Mouse (Mus musculus) limb, embryonic 10.5 days (tissue): ENCODE data around the gene Shank3. TPM values are rescaled to one million over a fixed set of nuclear protein-coding genes. Genes with fewer than 3 reads are reported as not detected.

Experiments used
- DNase-seq: peaks from one replicate; pipeline ENCODE4 v3.0.0-alpha.2; 2017; ENCODE audit warnings: low spot score
- H3K27ac ChIP-seq: fragments of 300-500 bp; sonication (generic); 2 replicates; pipeline ENCODE4 v1.5.1; 2016; ENCODE audit warnings: mild to moderate bottlenecking
- H3K27me3 ChIP-seq: fragments of 300-500 bp; sonication (generic); 2 replicates; pipeline ENCODE4 v1.6.1; 2016; ENCODE audit warnings: low read depth, mild to moderate bottlenecking; ENCODE audit not compliant: poor library complexity, severe bottlenecking
- H3K36me3 ChIP-seq: fragments of 300-500 bp; sonication (generic); 2 replicates; pipeline ENCODE4 v1.6.1; 2016; ENCODE audit warnings: mild to moderate bottlenecking, moderate library complexity
- H3K4me1 ChIP-seq: fragments of 300-500 bp; sonication (generic); 2 replicates; pipeline ENCODE4 v1.6.1; 2016
- H3K4me3 ChIP-seq: fragments of 300-500 bp; sonication (generic); 2 replicates; pipeline ENCODE4 v1.5.1; 2016; ENCODE audit warnings: mild to moderate bottlenecking, moderate library complexity
- H3K9me3 ChIP-seq: fragments of 300-500 bp; sonication (generic); replicated peaks from 2 replicates; pipeline ENCODE4 v1.6.1; 2016; ENCODE audit warnings: mild to moderate bottlenecking
- WGBS: fragments of 180-500 bp; shearing (Covaris S2); methylation state at CpG from one replicate; pipeline ENCODE4 v1.1.7; 2016; 5-methylcytosine and 5-hydroxymethylcytosine counted together
- polyA plus RNA-seq: library from polyadenylated mRNA; unstranded; fragments of >200 nt; fragmentation: Nextera tagmentation; extraction: Ambion mirVana; gene quantifications from 2 replicates; pipeline ENCODE4 v1.2.1, GENCODE M21; 2016

Gene Shank3
- polyA plus RNA-seq, 1 experiment from 2014 or later: 2.8 TPM

- 0 out of 2 replicates have a peak, but pooled peaks cover 2% of the 10 kb centered on the region for H3K36me3 ChIP-seq
- no peaks in the 10 kb centered on the region for H3K9me3 ChIP-seq
- DNase-seq: no peak
- peaks cover 20% of the 10 kb centered on the region for H3K27me3 ChIP-seq
- H3K27ac ChIP-seq: no peak overlapping the region
- 93% methylated on average over 5 of the region's 5 CpGs for WGBS
- peaks cover 15% of the 10 kb centered on the region for H3K4me1 ChIP-seq
- H3K4me3 ChIP-seq: no peak overlapping the region
Observed at GRCm38 (mm10) chr15:89531399-89531798, 32.0 kb downstream of the Shank3 start.

- WGBS: 25% methylated on average over 29 of the region's 29 CpGs
- Histone ChIP-seq H3K27ac (peak overlapping the region; percentile 74), H3K4me1 (peaks cover 15% of the 10 kb centered on the region)
Observed at GRCm38 (mm10) chr15:89532026-89532923, 32.9 kb downstream of the Shank3 start.

GRCm38 (mm10) chr15:89532924-89533842 lies 33.8 kb downstream of the Shank3 start:
- no peak for DNase-seq

More at GRCm38 (mm10) chr15:89532026-89532923, 32.9 kb downstream of the Shank3 start:
- H3K27me3 ChIP-seq: peaks cover 20% of the 10 kb centered on the region
- no peaks in the 10 kb centered on the region for H3K9me3 ChIP-seq
- H3K4me3 ChIP-seq: peak overlapping the region; percentile 45
- peak; percentile 84 for DNase-seq
- 0 out of 2 replicates have a peak, but pooled peaks cover 2% of the 10 kb centered on the region for H3K36me3 ChIP-seq

GRCm38 (mm10) chr15:89533843-89534207 lies 34.4 kb downstream of the Shank3 start:
- no peak overlapping the region for H3K27ac ChIP-seq
- H3K9me3 ChIP-seq: no peaks in the 10 kb centered on the region
- no peak overlapping the region for H3K4me3 ChIP-seq
- no peak for DNase-seq
- WGBS: 91% methylated on average over 10 of the region's 10 CpGs
- 0 out of 2 replicates have a peak, but pooled peaks cover 2% of the 10 kb centered on the region for H3K36me3 ChIP-seq
- peaks cover 20% of the 10 kb centered on the region for H3K27me3 ChIP-seq
- peaks cover 15% of the 10 kb centered on the region for H3K4me1 ChIP-seq

More at GRCm38 (mm10) chr15:89532924-89533842, 33.8 kb downstream of the Shank3 start:
- peak overlapping the region; percentile 45 for H3K4me3 ChIP-seq
- peak overlapping the region; percentile 74 for H3K27ac ChIP-seq
- H3K36me3 ChIP-seq: 0 out of 2 replicates have a peak, but pooled peaks cover 2% of the 10 kb centered on the region
- no peaks in the 10 kb centered on the region for H3K9me3 ChIP-seq
- WGBS: 77% methylated on average over 23 of the region's 23 CpGs
- H3K27me3 ChIP-seq: peaks cover 20% of the 10 kb centered on the region
- peaks cover 15% of the 10 kb centered on the region for H3K4me1 ChIP-seq

DNA sequence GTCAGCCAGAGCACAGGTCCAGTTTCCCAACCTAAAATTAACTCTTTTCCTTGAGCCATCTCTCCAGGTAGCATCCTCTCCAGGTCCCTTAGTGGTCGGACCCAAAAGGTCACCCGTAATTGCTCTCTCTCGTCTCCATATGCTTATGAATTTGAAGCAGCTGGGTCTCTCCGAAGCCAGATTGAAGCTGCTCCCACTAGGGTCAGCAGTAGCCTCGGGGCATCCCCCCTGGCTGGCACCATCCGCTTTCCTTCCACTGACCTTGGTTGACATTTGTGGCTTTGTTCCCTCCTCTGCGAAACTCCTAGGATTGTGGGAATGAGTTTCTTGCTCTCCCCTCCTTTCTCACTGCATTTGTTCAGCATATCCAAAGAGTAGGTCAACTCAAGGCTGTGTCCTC lies 44.7 kb downstream of the Shank3 start:
- H3K27ac ChIP-seq: no peak overlapping the region
- no peak for DNase-seq
- H3K27me3 ChIP-seq: peaks cover 38% of the 10 kb centered on the region
- peaks cover 41% of the 10 kb centered on the region for H3K36me3 ChIP-seq
- H3K9me3 ChIP-seq: no peaks in the 10 kb centered on the region
- WGBS: 84% methylated on average over 7 of the region's 7 CpGs
- peaks cover 19% of the 10 kb centered on the region for H3K4me1 ChIP-seq
- H3K4me3 ChIP-seq: no peak overlapping the region

DNA sequence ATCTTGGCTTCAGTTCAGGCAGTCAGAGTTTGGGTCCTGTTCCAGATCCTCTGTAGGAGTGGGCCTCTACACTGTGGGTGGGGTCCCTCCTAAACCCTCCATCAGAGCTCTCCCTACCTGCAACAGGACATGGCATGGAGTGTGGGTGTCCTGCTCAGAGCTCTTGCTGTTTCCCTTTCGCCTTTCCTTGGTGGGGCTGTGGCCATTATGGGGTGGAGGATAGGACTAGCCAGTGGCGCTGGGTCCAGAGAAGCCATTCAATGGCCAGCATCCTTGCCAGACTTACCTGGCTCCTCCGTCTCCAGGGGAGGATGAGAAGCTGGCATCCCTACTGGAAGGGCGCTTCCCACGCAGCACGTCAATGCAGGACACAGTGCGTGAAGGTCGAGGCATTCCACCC lies 47.9 kb downstream of the Shank3 start:
- H3K27me3 ChIP-seq: peaks cover 48% of the 10 kb centered on the region

DNA sequence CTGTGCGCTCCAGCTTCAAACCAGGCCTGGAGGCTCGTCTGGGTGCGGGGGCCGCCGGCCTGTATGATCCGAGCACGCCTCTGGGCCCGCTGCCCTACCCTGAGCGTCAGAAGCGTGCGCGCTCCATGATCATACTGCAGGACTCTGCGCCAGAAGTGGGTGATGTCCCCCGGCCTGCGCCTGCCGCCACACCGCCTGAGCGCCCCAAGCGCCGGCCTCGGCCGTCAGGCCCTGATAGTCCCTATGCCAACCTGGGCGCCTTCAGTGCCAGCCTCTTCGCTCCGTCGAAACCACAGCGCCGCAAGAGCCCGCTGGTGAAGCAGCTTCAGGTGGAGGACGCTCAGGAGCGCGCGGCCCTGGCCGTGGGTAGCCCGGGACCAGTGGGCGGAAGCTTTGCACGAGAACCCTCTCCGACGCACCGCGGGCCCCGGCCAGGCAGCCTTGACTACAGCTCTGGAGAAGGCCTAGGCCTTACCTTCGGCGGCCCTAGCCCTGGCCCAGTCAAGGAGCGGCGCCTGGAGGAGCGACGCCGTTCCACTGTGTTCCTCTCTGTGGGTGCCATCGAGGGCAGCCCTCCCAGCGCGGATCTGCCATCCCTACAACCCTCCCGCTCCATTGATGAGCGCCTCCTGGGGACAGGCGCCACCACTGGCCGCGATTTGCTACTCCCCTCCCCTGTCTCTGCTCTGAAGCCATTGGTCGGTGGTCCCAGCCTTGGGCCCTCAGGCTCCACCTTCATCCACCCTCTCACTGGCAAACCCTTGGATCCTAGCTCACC lies 48.6 kb downstream of the Shank3 start:
- H3K36me3 ChIP-seq: peaks cover 48% of the 10 kb centered on the region
- H3K4me3 ChIP-seq: peak overlapping the region; percentile 51
- peak; percentile 75 for DNase-seq
- 7% methylated on average over 58 of the region's 58 CpGs for WGBS
- peak overlapping the region; percentile 63 for H3K27ac ChIP-seq
- peaks cover 48% of the 10 kb centered on the region for H3K27me3 ChIP-seq
- no peaks in the 10 kb centered on the region for H3K9me3 ChIP-seq
- peaks cover 19% of the 10 kb centered on the region for H3K4me1 ChIP-seq

More for the DNA sequence above, 47.9 kb downstream of the Shank3 start:
- H3K4me1 ChIP-seq: peaks cover 19% of the 10 kb centered on the region
- peaks cover 50% of the 10 kb centered on the region for H3K36me3 ChIP-seq
- H3K9me3 ChIP-seq: no peaks in the 10 kb centered on the region
- 0 out of 2 replicates have a peak overlapping the region, but pooled peaks have one; percentile 63 for H3K27ac ChIP-seq
- WGBS: 50% methylated on average over 8 of the region's 8 CpGs
- peak overlapping the region; percentile 51 for H3K4me3 ChIP-seq
- no peak for DNase-seq

DNA sequence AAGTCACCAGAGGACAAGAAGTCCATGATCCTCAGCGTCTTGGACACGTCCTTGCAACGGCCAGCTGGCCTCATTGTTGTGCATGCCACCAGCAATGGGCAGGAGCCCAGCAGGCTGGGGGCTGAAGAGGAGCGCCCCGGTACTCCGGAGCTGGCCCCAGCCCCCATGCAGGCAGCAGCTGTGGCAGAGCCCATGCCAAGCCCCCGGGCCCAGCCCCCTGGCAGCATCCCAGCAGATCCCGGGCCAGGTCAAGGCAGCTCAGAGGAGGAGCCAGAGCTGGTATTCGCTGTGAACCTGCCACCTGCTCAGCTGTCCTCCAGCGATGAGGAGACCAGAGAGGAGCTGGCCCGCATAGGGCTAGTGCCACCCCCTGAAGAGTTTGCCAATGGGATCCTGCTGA lies 49.4 kb downstream of the Shank3 start:
- H3K4me3 ChIP-seq: peak overlapping the region; percentile 51
- H3K4me1 ChIP-seq: peaks cover 19% of the 10 kb centered on the region
- no peak for DNase-seq
- WGBS: 40% methylated on average over 11 of the region's 11 CpGs
- peaks cover 48% of the 10 kb centered on the region for H3K27me3 ChIP-seq
- no peaks in the 10 kb centered on the region for H3K9me3 ChIP-seq
- peak overlapping the region; percentile 30; the same call in 1 of the 2 replicates for H3K27ac ChIP-seq
- H3K36me3 ChIP-seq: peaks cover 41% of the 10 kb centered on the region

GRCm38 (mm10) chr15:89550506-89550905 lies 51.1 kb downstream of the Shank3 start:
- peaks cover 60% of the 10 kb centered on the region for H3K27me3 ChIP-seq

DNA sequence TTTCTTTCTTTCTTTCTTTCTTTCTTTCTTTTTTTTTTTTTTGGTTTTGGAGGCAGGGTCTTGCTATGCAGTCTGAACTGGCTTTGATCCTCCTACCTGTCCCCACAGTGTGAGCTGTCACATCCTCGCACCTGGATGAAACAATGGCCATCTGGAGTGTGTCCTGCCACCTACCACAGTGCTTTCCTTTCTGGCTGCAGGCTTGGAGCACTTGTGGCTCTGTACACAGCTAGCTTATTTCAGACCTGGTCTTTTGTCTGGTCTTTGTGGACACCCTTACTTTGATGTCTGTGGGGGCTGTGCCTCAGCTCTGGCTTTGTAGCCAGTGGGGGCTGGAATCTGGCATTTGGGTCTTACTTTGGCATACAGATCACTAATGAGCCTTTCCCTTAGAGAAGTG lies 52.3 kb downstream of the Shank3 start:
- 81% methylated on average over 1 of the region's 1 CpGs for WGBS
- H3K36me3 ChIP-seq: peaks cover 20% of the 10 kb centered on the region
- peaks cover 62% of the 10 kb centered on the region for H3K27me3 ChIP-seq
- peaks cover 25% of the 10 kb centered on the region for H3K4me1 ChIP-seq
- H3K4me3 ChIP-seq: no peak overlapping the region
- H3K9me3 ChIP-seq: no peaks in the 10 kb centered on the region
- no peak for DNase-seq
- no peak overlapping the region for H3K27ac ChIP-seq

More at GRCm38 (mm10) chr15:89550506-89550905, 51.1 kb downstream of the Shank3 start:
- peaks cover 19% of the 10 kb centered on the region for H3K4me1 ChIP-seq
- H3K9me3 ChIP-seq: no peaks in the 10 kb centered on the region
- no peak for DNase-seq
- H3K36me3 ChIP-seq: peaks cover 30% of the 10 kb centered on the region
- WGBS: 86% methylated on average over 8 of the region's 8 CpGs
- no peak overlapping the region for H3K4me3 ChIP-seq
- H3K27ac ChIP-seq: no peak overlapping the region

DNA sequence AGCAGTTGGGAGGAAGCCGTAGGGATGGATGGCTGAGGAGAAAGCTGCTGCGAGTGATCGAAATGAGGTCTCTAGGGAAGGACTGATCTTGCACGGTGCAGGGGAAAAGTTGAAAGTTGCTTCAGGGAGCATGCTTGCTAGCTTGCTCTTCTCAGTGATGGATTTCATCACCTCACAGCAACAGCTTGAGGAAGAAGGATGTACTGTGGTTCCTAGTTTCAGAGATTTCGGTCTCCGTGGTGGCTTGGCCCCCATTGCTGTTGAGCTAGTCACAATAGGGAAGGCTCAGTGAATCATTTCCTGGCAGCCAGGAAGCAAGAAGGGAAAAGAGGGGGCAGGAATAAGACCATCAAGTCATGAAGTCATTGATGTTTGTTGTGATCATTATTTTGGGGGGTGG lies 56.2 kb downstream of the Shank3 start:
- Histone ChIP-seq H3K27ac (no peak overlapping the region), H3K4me1 (peaks cover 30% of the 10 kb centered on the region), H3K4me3 (no peak overlapping the region), H3K36me3 (peaks cover 3% of the 10 kb centered on the region; the same call in 1 of the 2 replicates), H3K27me3 (peaks cover 60% of the 10 kb centered on the region), H3K9me3 (no peaks in the 10 kb centered on the region)
- no peak for DNase-seq
- 93% methylated on average over 6 of the region's 6 CpGs for WGBS
